Mouse (Mus musculus) midbrain, postnatal 0 days (tissue): Measurements from ENCODE around the gene Saa4. TPM values are rescaled to one million over a fixed set of nuclear protein-coding genes. Genes with fewer than 3 reads are reported as not detected.

Experiments used
- ATAC-seq: fragments of 200-750 bp; cut with Nextera tagmentation; 2 replicates; pipeline ENCODE4 v1.8.0; 2017; ENCODE audit warnings: moderate number of reproducible peaks, mild to moderate bottlenecking, moderate TSS enrichment, moderate library complexity; ENCODE audit not compliant: low FRiP score
- DNase-seq: peaks from one replicate; pipeline ENCODE4 v3.0.0-alpha.2; 2015; ENCODE audit warnings: low spot score
- H3K27ac ChIP-seq: fragments of 300-500 bp; sonication (generic); 2 replicates; pipeline ENCODE4 v1.5.1; 2014; ENCODE audit warnings: low read depth, mild to moderate bottlenecking, low read length, mixed read lengths
- H3K27me3 ChIP-seq: fragments of 300-500 bp; sonication (generic); 2 replicates; pipeline ENCODE4 v1.6.1; 2014; ENCODE audit warnings: low read length, control low read depth, mixed read lengths; ENCODE audit not compliant: insufficient read depth
- H3K36me3 ChIP-seq: fragments of 300-500 bp; sonication (generic); 2 replicates; pipeline ENCODE4 v1.6.1; 2014; ENCODE audit warnings: low read length, control low read depth, mixed read lengths; ENCODE audit not compliant: insufficient read depth
- H3K4me1 ChIP-seq: fragments of 300-500 bp; sonication (generic); 2 replicates; pipeline ENCODE4 v1.6.1; 2014; ENCODE audit warnings: mild to moderate bottlenecking, control low read depth, antibody characterized with exemption, low read length, mixed read lengths; ENCODE audit not compliant: insufficient read depth
- H3K4me2 ChIP-seq: fragments of 300-500 bp; sonication (generic); 2 replicates; pipeline ENCODE4 v1.6.1; 2014; ENCODE audit warnings: low read depth, mild to moderate bottlenecking, low read length, mixed read lengths; ENCODE audit not compliant: poor library complexity, severe bottlenecking
- H3K4me3 ChIP-seq: fragments of 300-500 bp; sonication (generic); 2 replicates; pipeline ENCODE4 v1.5.1; 2014; ENCODE audit warnings: low read depth, mild to moderate bottlenecking, low read length, moderate library complexity
- H3K9ac ChIP-seq: fragments of 300-500 bp; sonication (generic); replicated peaks from 2 replicates; pipeline ENCODE4 v1.6.1; 2014; ENCODE audit warnings: mild to moderate bottlenecking, low read length, moderate library complexity, mixed read lengths; ENCODE audit not compliant: poor library complexity, severe bottlenecking
- H3K9me3 ChIP-seq: fragments of 300-500 bp; sonication (generic); 2 replicates; pipeline ENCODE4 v1.6.1; 2016; ENCODE audit warnings: low read length, control low read depth
- CTCF ChIP-seq: IDR thresholded peaks from 2 replicates; pipeline ENCODE4 v1.5.1; 2016; ENCODE audit warnings: antibody characterized with exemption, mild to moderate bottlenecking
- WGBS: fragments of 180-500 bp; shearing (Covaris S2); extraction: QIAGEN DNeasy Blood & Tissue Kit; methylation state at CpG from one replicate; pipeline ENCODE4 v1.1.7; 2014; 5-methylcytosine and 5-hydroxymethylcytosine counted together
- polyA plus RNA-seq: library from polyadenylated mRNA; unstranded; fragments of >200 nt; fragmentation: Nextera tagmentation; extraction: Ambion mirVana; gene quantifications from 2 replicates; pipeline ENCODE4 v1.2.1, GENCODE M21; 2015
- total RNA-seq: library from RNA; depleted of rRNA; stranded (reverse); fragments of >200 nt; gene quantifications from 2 replicates; pipeline ENCODE4 v1.2.3, GENCODE M21; 2014

Gene Saa4
- total and polyA plus RNA-seq, 2 experiments from 2014 or later = not detected

DNA sequence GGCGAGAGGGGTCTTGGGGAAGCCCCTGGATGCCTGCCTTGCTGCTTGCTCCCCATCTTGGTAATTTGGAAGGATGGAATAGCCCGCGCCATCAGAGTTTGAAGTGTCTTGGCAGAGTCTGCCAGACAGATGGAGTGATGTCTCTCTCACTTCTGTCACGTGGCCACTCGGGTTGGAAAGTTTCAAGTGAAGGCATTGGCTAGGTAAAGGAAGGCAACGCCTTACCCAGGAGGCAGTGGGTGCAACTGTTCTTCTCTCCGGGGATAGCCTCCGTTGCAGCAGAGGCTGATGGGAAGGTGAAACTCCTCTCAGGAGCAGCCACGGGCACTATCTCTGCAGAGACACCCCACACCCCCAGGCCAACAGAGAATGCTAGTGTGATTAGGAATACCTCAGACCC is 11.9 kb downstream of the Saa4 start:
- H3K36me3 ChIP-seq = no peaks in the 10 kb centered on the region
- peak; percentile 42 for DNase-seq
- H3K4me3 ChIP-seq = no peak overlapping the region
- no peaks in the 10 kb centered on the region for H3K9me3 ChIP-seq
- 76% methylated on average over 9 of the region's 9 CpGs for WGBS
- H3K9ac ChIP-seq = no peak overlapping the region
- no peaks in the 10 kb centered on the region for H3K4me1 ChIP-seq
- ATAC-seq = no peak
- H3K27ac ChIP-seq = no peak overlapping the region
- H3K4me2 ChIP-seq = no peak overlapping the region
- TF ChIP-seq CTCF = no peak
- H3K27me3 ChIP-seq = peaks cover 6% of the 10 kb centered on the region; the same call in 1 of the 2 replicates

DNA sequence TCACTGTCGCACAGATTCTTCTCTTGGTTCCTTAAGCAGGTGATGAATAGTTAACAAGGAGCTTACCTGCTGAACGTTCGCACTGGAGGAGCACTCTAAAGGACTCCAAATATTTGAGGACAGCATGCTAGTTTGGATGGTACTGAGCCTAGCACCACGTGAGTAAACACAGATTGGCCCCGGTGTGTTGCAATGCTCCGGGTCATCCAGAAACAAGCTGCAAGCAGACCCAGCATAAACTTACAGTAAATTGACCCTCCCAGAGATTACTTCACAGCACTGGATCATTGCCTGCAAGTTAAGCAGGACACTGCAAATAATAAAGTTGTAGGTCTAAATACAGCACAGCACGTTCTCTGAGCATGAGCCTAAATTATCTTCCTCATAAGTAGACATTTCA is 12.9 kb downstream of the Saa4 start:
- Histone ChIP-seq H3K36me3 (no peaks in the 10 kb centered on the region), H3K4me3 (no peak overlapping the region), H3K4me2 (no peak overlapping the region), H3K27ac (no peak overlapping the region), H3K27me3 (peaks cover 6% of the 10 kb centered on the region; the same call in 1 of the 2 replicates), H3K9ac (no peak overlapping the region), H3K9me3 (no peaks in the 10 kb centered on the region), H3K4me1 (no peaks in the 10 kb centered on the region)
- TF ChIP-seq CTCF = no peak
- no peak for DNase-seq
- WGBS = 78% methylated on average over 7 of the region's 7 CpGs
- ATAC-seq = no peak

DNA sequence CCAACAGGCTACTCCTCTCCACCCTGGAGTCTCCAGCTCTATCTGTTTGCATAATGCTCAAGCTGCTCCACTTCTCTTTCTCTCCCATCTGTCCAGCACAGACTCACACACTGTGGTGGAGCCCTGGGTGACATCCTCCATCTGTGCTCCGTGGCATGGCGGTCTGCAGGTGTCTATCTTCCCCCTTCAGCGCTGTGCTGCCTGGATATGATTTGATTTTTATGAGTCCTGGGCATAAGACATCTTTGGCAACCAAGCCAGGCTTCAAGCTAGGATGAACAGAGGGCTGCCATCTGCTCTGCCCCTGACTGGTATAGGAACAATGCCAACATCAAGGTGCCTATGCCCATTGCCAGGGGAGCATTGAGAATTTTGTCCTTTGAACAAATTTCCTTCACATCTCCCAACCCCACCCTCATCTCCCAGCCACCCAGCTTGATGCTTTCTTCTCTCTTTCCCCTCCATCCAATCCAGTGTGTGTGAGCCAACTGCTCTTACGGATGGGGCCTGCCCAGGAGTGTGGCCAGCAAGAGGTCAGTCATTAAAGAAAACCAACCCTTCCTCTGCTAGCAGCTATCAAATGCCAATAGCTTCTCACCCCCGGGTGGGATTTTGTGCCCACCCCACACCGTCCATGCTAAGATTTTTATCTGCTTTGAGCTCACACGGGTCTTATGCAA is 13.7 kb downstream of the Saa4 start:
- Histone ChIP-seq H3K27me3 (peaks cover 6% of the 10 kb centered on the region; the same call in 1 of the 2 replicates), H3K4me1 (no peaks in the 10 kb centered on the region), H3K9me3 (no peaks in the 10 kb centered on the region), H3K4me3 (no peak overlapping the region), H3K36me3 (no peaks in the 10 kb centered on the region), H3K27ac (no peak overlapping the region), H3K4me2 (no peak overlapping the region), H3K9ac (no peak overlapping the region)
- no peak for TF ChIP-seq CTCF
- DNase-seq = peak; percentile 82
- WGBS = 82% methylated on average over 7 of the region's 7 CpGs
- peak; percentile 65; the same call in 1 of the 2 replicates for ATAC-seq

DNA sequence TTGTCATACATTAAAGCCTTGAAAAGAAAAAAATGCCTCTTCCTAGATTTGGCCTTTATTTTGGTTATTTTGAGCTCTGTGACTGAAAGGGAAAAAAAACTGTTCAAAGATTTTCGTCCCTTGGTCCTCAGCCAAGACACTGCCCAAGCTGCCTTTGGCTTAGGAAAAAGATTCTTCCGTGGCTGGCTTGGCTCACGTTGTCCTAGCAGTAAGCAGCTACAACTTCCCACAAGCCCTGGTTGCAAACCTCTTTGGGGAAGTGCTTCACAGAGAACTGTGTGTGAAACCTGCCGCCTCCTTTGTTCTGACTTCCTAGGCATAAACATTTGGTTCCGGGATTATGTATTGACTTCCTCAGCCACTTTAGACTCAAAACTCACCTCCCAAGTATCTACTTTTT is 15.5 kb downstream of the Saa4 start:
- no peak overlapping the region for H3K9ac ChIP-seq
- H3K36me3 ChIP-seq = no peaks in the 10 kb centered on the region
- H3K27ac ChIP-seq = no peak overlapping the region
- H3K4me2 ChIP-seq = no peak overlapping the region
- peak; percentile 20 for DNase-seq
- H3K9me3 ChIP-seq = no peaks in the 10 kb centered on the region
- ATAC-seq = no peak
- 58% methylated on average over 5 of the region's 5 CpGs for WGBS
- H3K27me3 ChIP-seq = peaks cover 6% of the 10 kb centered on the region; the same call in 1 of the 2 replicates
- H3K4me3 ChIP-seq = no peak overlapping the region
- no peak for TF ChIP-seq CTCF
- H3K4me1 ChIP-seq = no peaks in the 10 kb centered on the region

DNA sequence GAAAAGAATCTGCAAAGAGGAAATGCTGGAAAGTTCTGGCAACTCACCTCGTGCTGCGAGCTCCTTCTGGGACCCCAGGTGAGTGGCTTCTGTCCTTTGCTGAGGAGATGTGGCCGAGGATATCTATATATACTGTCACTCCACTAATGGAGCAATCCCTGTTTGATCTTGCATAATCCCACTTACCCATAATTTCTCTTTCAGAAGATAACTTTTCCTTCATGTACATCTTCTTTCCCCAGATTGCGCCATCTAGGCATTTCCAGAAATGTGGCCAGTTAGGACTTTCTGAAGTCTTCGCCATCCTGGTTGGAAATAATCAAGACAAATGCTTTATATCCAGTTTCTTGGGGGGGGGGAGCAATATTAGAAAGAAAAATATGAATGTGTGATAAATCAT is 16.8 kb downstream of the Saa4 start, which contains the start of gene Saa3:
Gene Saa3 (minus strand): TSS at position 101 of the 400 bp plus-strand sequence.
- Histone ChIP-seq H3K27ac (no peak within 1 kb of the TSS), H3K36me3 (no peaks in the 10 kb centered on the region), H3K9ac (no peak within 1 kb of the TSS), H3K27me3 (peaks cover 6% of the 10 kb centered on the region; the same call in 1 of the 2 replicates), H3K4me2 (no peak within 1 kb of the TSS), H3K4me1 (no peaks in the 10 kb centered on the region), H3K4me3 (no peak within 1 kb of the TSS), H3K9me3 (no peaks in the 10 kb centered on the region)
- 90% methylated on average over 5 of the region's 5 CpGs for WGBS
- ATAC-seq (no peak), DNase-seq (no peak)
- no peak for TF ChIP-seq CTCF

DNA sequence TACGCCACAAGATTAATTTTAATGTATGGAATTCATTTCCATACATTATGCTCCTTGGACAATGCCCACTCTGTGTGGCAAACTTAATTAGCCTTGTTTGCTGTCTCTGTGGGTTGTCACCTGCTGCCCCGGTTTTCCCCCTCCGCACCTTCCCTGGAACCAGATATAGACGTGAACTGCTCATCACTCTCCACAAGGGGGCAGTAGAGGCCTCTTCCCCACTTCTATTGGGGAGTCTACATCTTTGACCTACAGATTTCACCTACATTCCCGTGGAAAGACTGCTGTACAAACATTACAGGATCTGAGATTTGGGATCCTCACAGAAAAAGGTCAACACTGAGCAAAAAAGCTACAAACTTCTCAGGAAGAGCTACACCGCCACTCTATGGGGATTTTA is 17.9 kb downstream of the Saa4 start:
- WGBS = 30% methylated on average over 6 of the region's 6 CpGs
- Histone ChIP-seq H3K4me1 (no peaks in the 10 kb centered on the region; the same call in 1 of the 2 replicates), H3K9ac (no peak overlapping the region), H3K4me3 (no peak overlapping the region), H3K36me3 (no peaks in the 10 kb centered on the region), H3K27ac (no peak overlapping the region), H3K4me2 (no peak overlapping the region), H3K9me3 (no peaks in the 10 kb centered on the region), H3K27me3 (no peaks in the 10 kb centered on the region; the same call in 1 of the 2 replicates)
- DNase-seq (peak; percentile 57), ATAC-seq (no peak)
- peak; percentile 79 for TF ChIP-seq CTCF
